Mouse (Mus musculus) G1E-ER4 (cell line): ENCODE results near the gene Iqcc. TPM values are rescaled to one million over a fixed set of nuclear protein-coding genes. Genes with fewer than 3 reads are reported as not detected.

ENCODE experiments used
- GATA1 ChIP-seq: IDR thresholded peaks from one replicate; pipeline ENCODE4 v1.8.0; 2012; ENCODE audit warnings: low read length, inconsistent platforms
- polyA plus RNA-seq: library from polyadenylated mRNA; stranded (reverse); fragments of >175 nt; gene quantifications from 2 replicates; pipeline ENCODE4 v1.2.3, GENCODE M21; 2012

Gene Iqcc
- polyA plus RNA-seq, 1 experiment: 8.6 TPM

- no peak for TF ChIP-seq GATA1
Measured at GRCm38 (mm10) chr4:129573093-129573370, 45.9 kb downstream of the Iqcc start.

- no peak for TF ChIP-seq GATA1
Measured at GRCm38 (mm10) chr4:129572236-129573092, 46.4 kb downstream of the Iqcc start.

GRCm38 (mm10) chr4:129571551-129572084, 47.3 kb downstream of the Iqcc start:
- no peak for TF ChIP-seq GATA1

- no peak for TF ChIP-seq GATA1
Measured at GRCm38 (mm10) chr4:129570028-129570427, 48.9 kb downstream of the Iqcc start.

- no peak for TF ChIP-seq GATA1
Measured at GRCm38 (mm10) chr4:129568366-129568765, 50.5 kb downstream of the Iqcc start.

- TF ChIP-seq GATA1: no peak
Measured at GRCm38 (mm10) chr4:129565139-129565538, 53.8 kb downstream of the Iqcc start.

Other genes with a start within 250 kb of the Iqcc start
- 1.4 and 1.6 TPM in 2 replicates for gene Zbtb8a, start 241.0 kb downstream of the Iqcc start, polyA plus RNA-seq
- gene Zbtb8b, start 178.2 kb downstream of the Iqcc start, polyA plus RNA-seq: not detected in 2 replicates
- 33.0 and 35.8 TPM in 2 replicates for gene Bsdc1, start 157.5 kb downstream of the Iqcc start, polyA plus RNA-seq
- not detected in 2 replicates for gene Tssk3, start 128.1 kb downstream of the Iqcc start, polyA plus RNA-seq
- gene Fam229a, start 127.9 kb downstream of the Iqcc start, polyA plus RNA-seq: 0.29 and 0.37 TPM in 2 replicates
- 53.1 and 74.7 TPM in 2 replicates for gene Marcksl1, start 105.5 kb downstream of the Iqcc start, polyA plus RNA-seq
- 64.1 and 71.1 TPM in 2 replicates for gene Hdac1, start 76.4 kb downstream of the Iqcc start, polyA plus RNA-seq
- 2.6 TPM in 2 replicates for gene Lck, start 45.5 kb downstream of the Iqcc start, polyA plus RNA-seq
- gene Fam167b, start 40.5 kb downstream of the Iqcc start, polyA plus RNA-seq: not detected in 2 replicates
- gene Eif3i, start 18.5 kb downstream of the Iqcc start, polyA plus RNA-seq: 154 and 193 TPM in 2 replicates
- gene Tmem234, start 18.4 kb downstream of the Iqcc start, polyA plus RNA-seq: 241 and 317 TPM in 2 replicates
- gene Dcdc2b, start 4.8 kb downstream of the Iqcc start, polyA plus RNA-seq: 0.45 TPM in 1 of 2 replicates, not detected in the other
- 11.2 and 16.2 TPM in 2 replicates for gene Ccdc28b, start 4.8 kb upstream of the Iqcc start, polyA plus RNA-seq
- 78.1 and 89.7 TPM in 2 replicates for gene Txlna, start 22.0 kb upstream of the Iqcc start, polyA plus RNA-seq
- gene Kpna6, start 53.7 kb upstream of the Iqcc start, polyA plus RNA-seq: 11.5 and 29.1 TPM in 2 replicates
- 31.2 and 34.9 TPM in 2 replicates for gene Tmem39b, start 77.7 kb upstream of the Iqcc start, polyA plus RNA-seq
- gene Khdrbs1, start 123.2 kb upstream of the Iqcc start, polyA plus RNA-seq: 278 and 280 TPM in 2 replicates
- 36.9 and 40.3 TPM in 2 replicates for gene Ptp4a2, start 192.1 kb upstream of the Iqcc start, polyA plus RNA-seq